Mouse (Mus musculus) layer of hippocampus, adult 9-11 months (tissue): Measurements from ENCODE around the gene Gabrr2.

Source experiments
- DNase-seq: peaks from one replicate; pipeline ENCODE4 v3.0.0; 2022

The Gabrr2 gene

GRCm38 (mm10) chr4:33062981-33063380, at the start of gene Gabrr2:
TSS of gene Gabrr2 (plus strand) at chr4:33062999.
- no peak for DNase-seq

DNA sequence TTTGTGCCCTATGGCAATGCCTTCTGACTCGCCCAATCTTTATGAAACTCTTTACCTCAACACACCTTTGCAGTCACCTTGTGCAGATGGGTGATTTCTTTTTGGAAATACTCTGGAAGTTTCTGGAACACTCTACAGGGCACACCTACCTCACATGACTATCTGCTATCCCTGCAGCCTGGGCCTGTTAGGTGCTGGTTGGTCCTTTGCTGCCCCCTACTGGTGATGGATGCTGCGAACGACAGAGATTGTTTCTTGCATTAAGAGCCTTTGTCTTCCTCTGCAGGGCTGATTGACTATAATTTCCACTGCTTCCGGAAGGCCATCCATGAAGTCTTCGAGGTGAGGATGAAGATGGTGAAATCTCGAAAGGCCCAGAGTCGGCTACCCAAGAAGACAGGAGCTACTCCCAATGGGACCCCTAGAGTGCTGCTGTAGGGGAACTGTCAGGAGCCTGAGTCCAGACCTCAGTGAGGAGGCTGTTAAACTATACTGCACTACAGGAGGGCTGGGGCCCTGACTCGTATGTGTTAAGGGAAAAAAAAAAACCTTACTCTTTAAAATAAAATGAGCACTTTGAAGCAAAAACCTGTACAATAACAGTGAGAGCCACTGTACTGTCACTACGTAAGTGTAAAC, 44.3 kb upstream of the Gabrr2 start:
- peak; percentile 88 for DNase-seq

DNA sequence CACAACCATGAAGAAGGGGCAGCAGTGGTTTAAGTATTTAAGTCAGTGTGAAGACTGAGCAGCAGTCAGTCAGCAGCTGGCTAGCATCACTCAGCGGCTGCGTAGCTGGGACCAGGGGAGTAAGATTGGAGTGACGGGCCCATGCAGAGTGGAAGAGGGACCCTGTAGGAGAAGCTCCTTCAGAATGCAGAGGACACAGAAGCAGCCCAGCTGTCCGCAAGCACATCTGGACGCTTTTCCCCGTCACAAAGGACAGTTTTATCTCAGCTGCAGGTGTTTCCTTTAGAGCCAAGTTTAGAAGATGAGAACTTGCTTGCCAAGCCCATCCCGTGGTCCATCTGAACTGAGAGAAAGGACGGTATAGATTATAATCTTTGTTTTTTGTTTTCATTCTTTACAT, 38.4 kb upstream of the Gabrr2 start:
- DNase-seq, result no peak

- no peak for DNase-seq
Observed at GRCm38 (mm10) chr4:33029104-33029503, 33.7 kb upstream of the Gabrr2 start.

DNA sequence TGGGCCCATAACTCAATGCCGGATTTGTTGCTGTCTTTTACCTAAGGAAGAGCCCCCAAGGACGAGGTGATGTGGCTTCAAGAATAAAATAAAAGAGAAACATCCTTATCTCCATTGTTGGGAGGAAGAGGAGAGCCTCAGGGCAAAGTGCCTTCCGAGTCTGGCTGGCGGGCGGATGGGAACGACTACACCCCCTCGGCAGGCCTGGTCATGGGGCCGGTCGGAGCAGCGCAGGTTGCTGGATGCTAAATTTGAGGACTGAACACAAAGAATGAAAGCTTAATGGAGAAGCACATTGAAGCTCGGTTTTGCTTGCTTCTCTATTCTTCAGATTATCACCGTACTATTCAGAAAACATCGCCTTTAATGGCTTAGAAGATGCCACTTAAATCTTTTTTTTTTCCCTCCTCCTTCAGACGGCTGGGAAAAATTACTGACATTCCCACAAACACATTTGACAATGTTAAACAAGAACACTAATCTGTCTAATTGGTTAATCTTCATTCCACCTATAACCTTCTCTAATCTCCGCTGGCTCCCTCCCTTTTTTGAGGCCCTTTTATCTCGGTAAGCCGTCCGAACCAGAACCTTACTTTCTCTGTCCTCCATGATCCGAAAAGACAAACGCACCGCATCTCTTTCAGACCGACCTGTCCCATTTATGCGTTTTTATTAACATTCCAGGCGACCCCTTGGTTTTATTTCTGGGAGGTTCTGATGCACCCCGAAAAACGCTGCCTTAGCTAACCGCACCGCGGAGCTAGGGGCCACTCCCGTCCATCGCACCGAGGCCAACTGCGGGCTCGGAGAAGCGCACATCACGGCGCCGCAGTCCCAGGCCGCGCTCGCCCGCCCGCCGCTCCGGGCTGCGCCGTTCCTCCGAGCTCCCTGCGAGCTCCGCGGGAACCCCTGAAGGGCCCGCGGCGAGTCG, 32.3 kb upstream of the Gabrr2 start:
- DNase-seq, result no peak

DNA sequence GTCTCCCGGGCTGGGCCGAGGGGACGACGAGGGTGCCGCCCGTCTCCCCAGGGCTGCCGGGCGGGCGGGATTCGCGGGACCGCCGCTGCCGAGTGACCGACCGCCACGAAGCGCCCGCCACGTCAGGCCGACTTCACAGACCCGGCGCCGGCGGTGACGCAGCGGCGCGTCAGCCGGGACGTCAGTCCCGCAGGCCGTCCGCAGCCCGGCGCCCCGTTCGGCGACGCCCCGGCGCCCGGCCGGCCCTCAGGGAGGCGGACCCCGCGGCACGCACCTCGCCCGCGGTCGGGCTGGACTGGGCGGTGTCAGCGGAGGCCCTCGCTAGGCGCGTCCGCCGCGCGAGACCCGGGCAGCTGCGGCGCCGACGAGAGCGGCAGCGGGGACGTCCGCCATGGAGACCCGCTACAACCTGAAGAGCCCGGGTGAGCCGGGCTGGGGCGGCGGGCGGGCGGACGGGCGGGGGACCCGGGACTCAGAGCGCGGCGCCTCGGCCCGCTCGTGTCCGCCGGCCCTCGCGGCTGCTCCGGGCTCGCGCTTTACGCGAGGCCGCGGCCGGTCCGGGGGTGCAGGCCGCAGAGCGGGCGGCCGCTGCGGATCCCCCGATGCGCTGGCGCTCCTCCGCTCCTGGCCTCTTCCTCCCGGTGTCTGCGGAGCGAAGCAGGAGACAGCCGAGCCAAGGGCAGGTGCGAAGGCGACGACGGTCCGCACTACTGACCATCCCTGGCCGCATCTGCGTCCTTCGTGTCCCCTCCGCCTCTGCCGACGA, 31.4 kb upstream of the Gabrr2 start, which contains the start of gene Ube2j1:
Gene Ube2j1 (plus strand): TSS at position 222 of the 766 bp plus-strand sequence.
- peak; percentile 91 for DNase-seq

GRCm38 (mm10) chr4:33032045-33032444, 30.8 kb upstream of the Gabrr2 start:
- DNase-seq, result no peak

GRCm38 (mm10) chr4:33033515-33033914, 29.3 kb upstream of the Gabrr2 start:
- no peak for DNase-seq

DNA sequence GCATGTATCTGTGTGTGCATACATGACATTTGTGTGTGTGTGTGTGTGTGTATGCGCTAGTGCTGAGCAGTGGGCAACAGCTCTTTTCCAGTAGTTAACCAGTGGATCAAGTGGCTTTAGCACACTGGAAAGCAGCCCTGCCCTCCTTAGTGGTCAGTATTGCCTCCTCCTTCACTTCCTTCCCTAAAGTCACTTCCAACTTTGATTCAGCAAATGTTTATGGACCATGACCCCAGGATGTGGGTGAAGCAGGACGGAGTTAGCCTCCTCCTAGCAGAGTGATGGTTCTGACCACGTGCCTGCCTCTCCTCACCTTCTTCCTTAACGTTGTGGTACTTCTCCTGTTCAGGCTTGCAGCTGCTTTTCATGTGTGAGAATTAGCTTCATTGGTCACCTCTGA, 23.0 kb upstream of the Gabrr2 start:
- DNase-seq, result no peak

DNA sequence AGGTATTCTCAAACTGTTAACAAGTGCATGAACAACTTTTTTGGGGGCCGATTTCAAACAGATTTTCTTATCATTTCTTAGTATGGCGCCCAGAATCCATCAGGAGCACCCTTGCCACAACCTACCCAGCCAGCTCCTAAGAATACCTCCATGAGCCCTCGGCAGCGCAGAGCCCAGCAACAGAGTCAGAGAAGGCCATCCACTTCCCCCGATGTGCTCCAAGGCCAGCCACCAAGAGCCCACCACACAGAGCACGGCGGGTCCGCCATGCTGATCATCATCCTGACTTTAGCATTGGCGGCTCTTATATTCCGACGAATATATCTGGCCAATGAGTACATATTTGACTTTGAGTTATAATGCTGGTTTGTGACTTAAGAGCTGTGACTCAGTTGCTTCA, 13.2 kb upstream of the Gabrr2 start:
- no peak for DNase-seq

DNA sequence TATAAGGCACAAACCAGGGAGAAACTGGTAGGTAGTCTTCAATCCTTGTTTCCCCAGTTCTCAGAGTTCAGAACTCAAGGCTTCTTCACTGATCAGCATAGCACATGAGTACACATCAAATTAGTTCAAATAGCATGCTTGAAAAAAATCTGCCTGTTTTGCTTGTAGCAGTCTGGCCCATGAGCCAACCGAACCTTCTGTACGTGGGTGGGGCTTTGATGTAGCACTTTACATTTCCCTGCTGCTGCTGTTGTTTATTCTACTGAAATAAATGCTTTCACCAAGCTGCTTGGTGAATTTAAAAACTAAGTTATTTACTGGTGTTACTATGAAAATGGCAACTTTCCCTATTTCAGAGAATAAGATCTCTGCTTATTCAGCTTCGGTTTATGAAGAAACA, 10.7 kb upstream of the Gabrr2 start:
- peak; percentile 81 for DNase-seq

- DNase-seq, result no peak
Observed at GRCm38 (mm10) chr4:33052650-33053049, 10.1 kb upstream of the Gabrr2 start.

DNA sequence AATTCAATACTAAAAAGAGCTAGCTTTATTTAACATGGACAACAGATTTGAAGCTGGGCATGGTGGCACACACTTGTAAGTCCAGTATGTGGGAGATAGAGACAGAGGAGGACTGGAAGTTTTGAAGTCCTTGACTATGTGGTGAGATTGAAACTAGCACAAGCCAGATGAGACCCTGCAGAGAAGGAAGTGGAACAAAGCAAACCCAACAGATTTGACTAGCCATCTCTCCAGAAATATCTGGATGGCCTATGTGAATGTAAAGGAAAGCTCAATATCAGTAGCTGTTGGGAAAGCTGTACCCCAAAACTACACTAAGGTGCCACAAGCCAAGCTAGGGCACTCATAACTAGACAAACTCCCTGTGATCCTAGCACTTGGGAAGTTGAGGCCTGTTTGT, 8.4 kb upstream of the Gabrr2 start:
- DNase-seq, result no peak

DNA sequence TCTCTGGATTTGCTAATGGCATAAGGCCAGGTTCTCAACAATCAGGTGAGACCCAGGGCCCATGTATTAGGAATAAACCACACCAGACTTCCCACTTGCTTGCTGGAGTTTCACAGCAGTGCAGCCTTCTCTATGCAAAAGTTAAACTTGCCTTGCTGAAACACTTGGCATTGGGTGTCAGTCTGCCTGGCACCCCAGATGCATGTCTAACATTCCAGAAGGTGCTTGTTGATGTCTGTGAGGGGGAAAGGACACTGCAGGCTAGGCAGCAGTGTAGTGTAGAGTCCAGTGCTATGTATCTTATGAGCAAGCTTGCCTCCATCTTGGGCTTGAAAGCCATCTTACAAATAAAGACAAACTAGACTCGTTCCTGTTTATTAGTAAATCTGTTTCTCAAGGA, 6.5 kb upstream of the Gabrr2 start:
- DNase-seq, result no peak

- peak; percentile 72 for DNase-seq
Observed at GRCm38 (mm10) chr4:33057890-33058687, 4.7 kb upstream of the Gabrr2 start.

DNA sequence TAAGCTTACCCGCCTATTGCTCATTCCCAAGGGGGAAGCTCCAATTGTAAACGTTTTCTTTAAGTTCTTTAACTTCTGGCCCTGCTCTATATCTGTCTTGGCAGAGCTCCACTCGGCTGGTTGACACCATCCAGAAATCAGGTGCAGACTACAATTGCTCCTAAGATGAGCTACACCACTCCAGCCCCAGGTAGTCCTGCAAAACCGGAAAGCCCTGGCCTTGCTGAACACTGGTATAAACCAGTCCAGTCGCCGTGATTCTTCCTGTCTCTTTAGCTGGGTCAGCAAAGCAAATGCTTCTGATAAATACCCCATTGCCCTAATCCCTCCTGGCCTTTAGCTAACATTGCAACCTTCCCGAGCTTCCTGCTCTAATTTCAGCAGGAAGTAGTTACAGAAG, 1.6 kb upstream of the Gabrr2 start:
- no peak for DNase-seq

- DNase-seq, result no peak
Observed at GRCm38 (mm10) chr4:33064986-33065385, 2.2 kb downstream of the Gabrr2 start.

GRCm38 (mm10) chr4:33066223-33066960, 3.6 kb downstream of the Gabrr2 start:
- no peak for DNase-seq

DNA sequence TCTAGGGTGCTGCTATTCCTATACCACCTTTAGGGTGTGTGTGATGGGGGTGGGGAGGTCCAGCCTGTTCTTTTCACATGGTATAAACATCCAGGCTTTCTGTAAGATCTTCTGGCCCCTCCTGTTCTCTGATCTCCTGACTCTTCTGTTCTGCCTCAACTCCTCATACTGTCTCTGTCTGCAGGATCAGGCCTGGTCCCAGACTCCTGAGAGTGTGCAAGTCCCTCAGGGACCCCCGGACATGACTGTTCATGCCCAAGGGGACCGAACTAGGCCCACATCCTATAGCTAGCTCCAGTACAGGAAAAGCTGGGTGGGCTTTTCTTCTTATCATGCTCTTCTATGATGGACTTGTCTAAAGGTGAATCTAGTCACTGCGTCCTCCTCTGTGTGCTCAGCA, 4.5 kb downstream of the Gabrr2 start:
- DNase-seq, result no peak

- no peak for DNase-seq
Observed at GRCm38 (mm10) chr4:33067826-33068225, 5.0 kb downstream of the Gabrr2 start.

DNA sequence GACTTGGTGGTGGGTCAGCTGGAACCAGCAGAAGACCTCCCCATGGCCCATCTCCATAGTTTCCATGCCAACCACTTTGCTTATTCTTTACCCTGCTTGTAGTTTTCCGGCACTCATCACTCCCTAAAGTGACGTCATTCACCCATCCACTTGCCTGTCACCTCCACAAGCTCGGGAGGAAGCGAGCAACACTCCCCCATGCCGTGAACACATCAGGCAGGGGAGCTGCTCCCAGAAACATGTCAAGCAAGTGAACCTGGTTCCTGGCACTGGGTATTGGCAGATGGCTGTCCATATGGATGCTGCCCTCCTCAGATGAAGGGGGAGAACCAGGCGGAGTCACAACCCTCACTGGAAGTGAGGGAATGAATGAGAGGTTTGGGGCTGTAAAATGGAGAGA, 6.1 kb downstream of the Gabrr2 start:
- DNase-seq, result peak; percentile 63

- no peak for DNase-seq
Observed at GRCm38 (mm10) chr4:33070326-33070725, 7.5 kb downstream of the Gabrr2 start.
